Mouse (Mus musculus) megakaryocyte, embryonic 14.5 days (primary cell): ENCODE measurements around the gene Senp3.

Experiments used
- FLI1 ChIP-seq: IDR thresholded peaks from 2 replicates; pipeline ENCODE4 v1.6.1; 2012; ENCODE audit warnings: low read length, inconsistent platforms, mixed read lengths
- GATA1 ChIP-seq: IDR thresholded peaks from 3 replicates; pipeline ENCODE4 v1.6.1; 2012; ENCODE audit warnings: mixed read lengths, low read length, inconsistent platforms, borderline replicate concordance

DNA sequence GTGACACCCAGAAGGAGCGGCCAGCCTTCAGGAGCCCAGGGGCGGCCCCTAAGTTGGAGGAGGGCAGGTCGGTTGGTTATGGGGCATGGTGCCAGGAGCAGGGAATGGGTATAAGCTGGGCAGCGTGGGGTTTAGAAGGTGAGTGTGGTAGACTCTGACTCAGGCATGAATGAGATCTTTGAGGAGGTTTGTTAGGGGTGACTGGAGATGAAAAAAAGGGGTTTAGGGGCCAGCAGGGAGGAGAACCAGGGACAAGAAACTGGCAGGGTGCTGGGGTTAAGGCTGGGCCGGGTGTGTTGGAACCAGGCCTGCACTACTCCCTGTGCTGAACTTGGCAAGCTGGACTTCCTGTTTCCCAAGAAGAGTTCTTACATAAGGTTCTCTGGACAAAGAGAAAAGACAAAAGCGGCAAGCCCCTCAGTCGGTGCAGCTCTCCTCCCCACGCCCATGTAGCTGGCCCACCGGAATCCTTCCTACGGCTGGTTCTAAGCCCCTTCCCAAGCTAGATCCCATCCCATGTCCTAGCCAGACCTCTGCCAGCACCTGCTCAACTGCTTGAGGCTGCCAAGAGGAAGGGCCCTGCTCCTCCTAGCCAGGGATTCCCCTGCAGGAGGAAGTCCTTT is 3.8 kb upstream of the Senp3 start, which contains the start of gene Tnfsf13:
- TF ChIP-seq GATA1 (no peak), FLI1 (no peak)
